Mouse (Mus musculus): Measurements from ENCODE around the gene Tll2.

The Tll2 gene

GRCm38 (mm10) chr19:41206811-41207344 is at the start of gene Tll2:
TSS of gene Tll2 (minus strand) at chr19:41206835.
- peak; percentile 88 for DNase-seq (ENCODE audit: low spot score)

- no peak for DNase-seq (ENCODE audit: low spot score)
These were observed 47.9 kb upstream of the Tll2 start for GRCm38 (mm10) chr19:41254584-41254983.

- DNase-seq (ENCODE audit: low spot score), result no peak
These were observed 42.3 kb upstream of the Tll2 start for GRCm38 (mm10) chr19:41248968-41249367.

GRCm38 (mm10) chr19:41248271-41248670 is 41.6 kb upstream of the Tll2 start:
- no peak for DNase-seq (ENCODE audit: low spot score)

GRCm38 (mm10) chr19:41246271-41246670 is 39.6 kb upstream of the Tll2 start:
- no peak for DNase-seq (ENCODE audit: low spot score)

- peak; percentile 79 for DNase-seq (ENCODE audit: low spot score)
These were observed 37.9 kb upstream of the Tll2 start for GRCm38 (mm10) chr19:41244581-41244980.

- no peak for DNase-seq (ENCODE audit: low spot score)
These were observed 35.4 kb upstream of the Tll2 start for GRCm38 (mm10) chr19:41241997-41242396.

- no peak for DNase-seq (ENCODE audit: low spot score)
These were observed 27.1 kb upstream of the Tll2 start for GRCm38 (mm10) chr19:41233698-41234097.

GRCm38 (mm10) chr19:41208326-41208725 is 1.7 kb upstream of the Tll2 start:
- no peak for DNase-seq (ENCODE audit: low spot score)

GRCm38 (mm10) chr19:41206041-41206810 is 409 bp downstream of the Tll2 start:
- DNase-seq (ENCODE audit: low spot score), result peak; percentile 49

GRCm38 (mm10) chr19:41204159-41205081 is 2.2 kb downstream of the Tll2 start:
- DNase-seq (ENCODE audit: low spot score), result peak; percentile 54

- DNase-seq (ENCODE audit: low spot score), result no peak
These were observed 9.0 kb downstream of the Tll2 start for GRCm38 (mm10) chr19:41197606-41198005.

- DNase-seq (ENCODE audit: low spot score), result no peak
These were observed 13.3 kb downstream of the Tll2 start for GRCm38 (mm10) chr19:41193379-41193778.

GRCm38 (mm10) chr19:41192953-41193352 is 13.7 kb downstream of the Tll2 start:
- no peak for DNase-seq (ENCODE audit: low spot score)

- peak; percentile 65 for DNase-seq (ENCODE audit: low spot score)
These were observed 14.9 kb downstream of the Tll2 start for GRCm38 (mm10) chr19:41191724-41192123.

GRCm38 (mm10) chr19:41190876-41191434 is 15.7 kb downstream of the Tll2 start:
- no peak for DNase-seq (ENCODE audit: low spot score)

GRCm38 (mm10) chr19:41177331-41177730 is 29.3 kb downstream of the Tll2 start:
- peak; percentile 27 for DNase-seq (ENCODE audit: low spot score)

- DNase-seq (ENCODE audit: low spot score), result no peak
These were observed 29.8 kb downstream of the Tll2 start for GRCm38 (mm10) chr19:41176881-41177280.

GRCm38 (mm10) chr19:41165914-41166235 is 40.8 kb downstream of the Tll2 start:
- DNase-seq (ENCODE audit: low spot score), result no peak

GRCm38 (mm10) chr19:41165144-41165913 is 41.3 kb downstream of the Tll2 start:
- DNase-seq (ENCODE audit: low spot score), result no peak

- no peak for DNase-seq (ENCODE audit: low spot score)
These were observed 42.1 kb downstream of the Tll2 start for GRCm38 (mm10) chr19:41164447-41165095.

Data from embryo, embryonic 10 days (tissue).